Mouse (Mus musculus): ENCODE data around the gene Spata5. TPM values are rescaled to one million over a fixed set of nuclear protein-coding genes. Genes with fewer than 3 reads are reported as not detected.

Spata5 gene
- total and polyA plus RNA-seq, 3 experiments = 2.1 to 13.9 (median 12.4) TPM

- Histone ChIP-seq H3K4me1 (ENCODE audit: control insufficient read depth, insufficient read depth, low read length) (no peaks in the 10 kb centered on the region; the same call in 1 of the 2 replicates), H3K4me3 (no peak overlapping the region), H3K36me3 (ENCODE audit: control insufficient read depth, insufficient read depth, low read length) (no peaks in the 10 kb centered on the region), H3K9ac (ENCODE audit: low read depth, low read length) (no peak overlapping the region), H3K79me2 (replicated peaks; ENCODE audit: control insufficient read depth, insufficient read depth, low read length) (no peaks in the 10 kb centered on the region), H3K27me3 (ENCODE audit: control insufficient read depth, insufficient read depth, low read length) (no peaks in the 10 kb centered on the region), H3K27ac (no peak overlapping the region)
- DNase-seq = no peak
- 68% methylated on average over 1 of the region's 1 CpGs for WGBS
- intact Hi-C loops (cut with DNase I) = no loop called here
- TF ChIP-seq EP300 (IDR thresholded peaks at IDR 0.05; ENCODE audit: insufficient read depth, low read depth, low read length) (no peak), POLR2A (IDR thresholded peaks at IDR 0.05; ENCODE audit: insufficient read depth, low read depth, low read length) (no peak), CTCF (IDR thresholded peaks at IDR 0.05) (no peak)
Observed at GRCm38 (mm10) chr3:37550594-37550993, 130.9 kb downstream of the Spata5 start.

GRCm38 (mm10) chr3:37551486-37551885, 131.8 kb downstream of the Spata5 start:
- Histone ChIP-seq H3K9ac (ENCODE audit: low read depth, low read length) (no peak overlapping the region), H3K36me3 (ENCODE audit: control insufficient read depth, insufficient read depth, low read length) (peaks cover 2% of the 10 kb centered on the region; the same call in 1 of the 2 replicates), H3K4me1 (ENCODE audit: control insufficient read depth, insufficient read depth, low read length) (peaks cover 2% of the 10 kb centered on the region), H3K79me2 (replicated peaks; ENCODE audit: control insufficient read depth, insufficient read depth, low read length) (no peaks in the 10 kb centered on the region), H3K27me3 (ENCODE audit: control insufficient read depth, insufficient read depth, low read length) (no peaks in the 10 kb centered on the region), H3K4me3 (no peak overlapping the region), H3K27ac (no peak overlapping the region)
- intact Hi-C loops (cut with DNase I) = no loop called here
- 94% methylated on average over 1 of the region's 1 CpGs for WGBS
- no peak for TF ChIP-seq POLR2A (IDR thresholded peaks at IDR 0.05; ENCODE audit: insufficient read depth, low read depth, low read length)
- TF ChIP-seq CTCF (IDR thresholded peaks at IDR 0.05) = no peak
- no peak for TF ChIP-seq EP300 (IDR thresholded peaks at IDR 0.05; ENCODE audit: insufficient read depth, low read depth, low read length)
- DNase-seq = no peak

GRCm38 (mm10) chr3:37552244-37552643, 132.5 kb downstream of the Spata5 start:
- intact Hi-C loops (cut with DNase I) = no loop called here
- peaks cover 4% of the 10 kb centered on the region for H3K4me1 ChIP-seq (ENCODE audit: control insufficient read depth, insufficient read depth, low read length)
- TF ChIP-seq EP300 (IDR thresholded peaks at IDR 0.05; ENCODE audit: insufficient read depth, low read depth, low read length) (no peak), POLR2A (IDR thresholded peaks at IDR 0.05; ENCODE audit: insufficient read depth, low read depth, low read length) (no peak), CTCF (IDR thresholded peaks at IDR 0.05) (no peak)
- no peak overlapping the region for H3K9ac ChIP-seq (ENCODE audit: low read depth, low read length)
- peaks cover 5% of the 10 kb centered on the region; the same call in 1 of the 2 replicates for H3K36me3 ChIP-seq (ENCODE audit: control insufficient read depth, insufficient read depth, low read length)
- H3K79me2 ChIP-seq (replicated peaks; ENCODE audit: control insufficient read depth, insufficient read depth, low read length) = no peaks in the 10 kb centered on the region
- no peak for DNase-seq
- 93% methylated on average over 3 of the region's 3 CpGs for WGBS
- no peak overlapping the region for H3K27ac ChIP-seq
- no peaks in the 10 kb centered on the region for H3K27me3 ChIP-seq (ENCODE audit: control insufficient read depth, insufficient read depth, low read length)
- no peak overlapping the region for H3K4me3 ChIP-seq

GRCm38 (mm10) chr3:37553371-37554033, 133.8 kb downstream of the Spata5 start:
- TF ChIP-seq CTCF (IDR thresholded peaks at IDR 0.05) (no peak), POLR2A (IDR thresholded peaks at IDR 0.05; ENCODE audit: insufficient read depth, low read depth, low read length) (no peak)

GRCm38 (mm10) chr3:37556412-37557113, 136.9 kb downstream of the Spata5 start:
- DNase-seq = no peak
- TF ChIP-seq EP300 (IDR thresholded peaks at IDR 0.05; ENCODE audit: insufficient read depth, low read depth, low read length) (no peak), CTCF (IDR thresholded peaks at IDR 0.05) (no peak), POLR2A (IDR thresholded peaks at IDR 0.05; ENCODE audit: insufficient read depth, low read depth, low read length) (no peak)
- no peak overlapping the region for H3K4me3 ChIP-seq
- no peak overlapping the region for H3K9ac ChIP-seq (ENCODE audit: low read depth, low read length)
- intact Hi-C loops (cut with DNase I) = no loop called here
- H3K27ac ChIP-seq = peak overlapping the region; percentile 36
- peaks cover 4% of the 10 kb centered on the region for H3K4me1 ChIP-seq (ENCODE audit: control insufficient read depth, insufficient read depth, low read length)
- peaks cover 5% of the 10 kb centered on the region; the same call in 1 of the 2 replicates for H3K36me3 ChIP-seq (ENCODE audit: control insufficient read depth, insufficient read depth, low read length)
- no peaks in the 10 kb centered on the region for H3K79me2 ChIP-seq (replicated peaks; ENCODE audit: control insufficient read depth, insufficient read depth, low read length)
- WGBS = 39% methylated on average over 7 of the region's 7 CpGs
- no peaks in the 10 kb centered on the region for H3K27me3 ChIP-seq (ENCODE audit: control insufficient read depth, insufficient read depth, low read length)

More at GRCm38 (mm10) chr3:37553371-37554033, 133.8 kb downstream of the Spata5 start:
- Histone ChIP-seq H3K36me3 (ENCODE audit: control insufficient read depth, insufficient read depth, low read length) (peaks cover 5% of the 10 kb centered on the region; the same call in 1 of the 2 replicates), H3K4me1 (ENCODE audit: control insufficient read depth, insufficient read depth, low read length) (peaks cover 4% of the 10 kb centered on the region), H3K27me3 (ENCODE audit: control insufficient read depth, insufficient read depth, low read length) (no peaks in the 10 kb centered on the region), H3K9ac (ENCODE audit: low read depth, low read length) (no peak overlapping the region), H3K4me3 (no peak overlapping the region), H3K79me2 (replicated peaks; ENCODE audit: control insufficient read depth, insufficient read depth, low read length) (no peaks in the 10 kb centered on the region), H3K27ac (no peak overlapping the region)
- no peak for DNase-seq
- WGBS = 90% methylated on average over 1 of the region's 1 CpGs
- intact Hi-C loops (cut with DNase I) = no loop called here
